Mouse (Mus musculus) heart, adult 2 months (tissue): ENCODE measurements around the gene Ispd.

Source experiments
- EP300 ChIP-seq: fragments of 200-500 bp; IDR thresholded peaks from 2 replicates; pipeline ENCODE4 v1.6.1; 2011; ENCODE audit warnings: low read depth, low read length, control low read depth; ENCODE audit not compliant: insufficient read depth
- POLR2A ChIP-seq: fragments of 200-500 bp; IDR thresholded peaks from 2 replicates; pipeline ENCODE4 v1.6.1; 2011; ENCODE audit warnings: mild to moderate bottlenecking, low read depth, low read length, control low read depth; ENCODE audit not compliant: insufficient read depth

DNA sequence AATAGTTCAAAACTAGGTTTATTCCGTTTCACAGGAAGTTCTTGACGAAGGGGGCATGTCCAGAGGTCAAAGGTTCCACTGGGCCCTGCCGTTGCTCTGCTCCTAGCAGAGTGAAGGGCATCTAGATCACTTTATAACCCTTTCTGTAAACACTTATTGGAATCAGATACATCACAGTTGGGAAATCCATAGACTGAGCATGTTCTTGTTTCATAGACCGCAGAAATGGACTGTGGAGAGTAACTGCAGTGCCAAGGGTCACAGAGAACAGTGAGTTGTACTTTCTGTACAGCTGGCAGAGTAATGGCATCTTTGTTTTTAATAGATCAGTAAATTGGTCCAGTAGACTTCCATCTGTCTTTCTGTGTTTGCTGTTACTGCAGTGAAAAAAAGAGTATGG lies 94.0 kb downstream of the Ispd start:
- TF ChIP-seq POLR2A (no peak), EP300 (no peak)
